Mouse (Mus musculus): ENCODE measurements around the gene Olfr901.
"Not testable (repeated sequence)": the region's sequence is repeated elsewhere in the genome, so short reads cannot be mapped to it uniquely, and the experiment has no call there.

Gene Olfr901

DNA sequence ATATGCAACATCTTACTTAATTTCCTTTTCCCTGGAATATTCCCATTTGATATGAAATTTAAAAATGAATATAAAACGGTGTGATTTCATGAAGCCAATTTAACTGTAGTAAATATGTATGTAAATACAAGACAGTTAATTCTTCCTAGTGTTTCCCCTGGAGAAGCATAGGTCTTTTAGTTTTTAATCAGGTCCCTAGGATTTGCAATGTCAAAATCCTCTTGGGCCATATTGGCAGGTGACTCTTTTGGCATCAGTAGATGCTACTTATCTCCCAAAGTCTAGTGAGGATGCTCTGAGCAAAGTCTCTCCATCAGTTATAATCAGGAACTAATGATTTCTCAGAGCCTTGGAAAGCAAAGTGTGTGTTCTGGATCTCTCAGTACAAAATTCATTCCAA is at the start of gene Olfr901:
Gene Olfr901 (plus strand): TSS at position 301 of the 400 bp plus-strand sequence.
- no peak for DNase-seq

DNA sequence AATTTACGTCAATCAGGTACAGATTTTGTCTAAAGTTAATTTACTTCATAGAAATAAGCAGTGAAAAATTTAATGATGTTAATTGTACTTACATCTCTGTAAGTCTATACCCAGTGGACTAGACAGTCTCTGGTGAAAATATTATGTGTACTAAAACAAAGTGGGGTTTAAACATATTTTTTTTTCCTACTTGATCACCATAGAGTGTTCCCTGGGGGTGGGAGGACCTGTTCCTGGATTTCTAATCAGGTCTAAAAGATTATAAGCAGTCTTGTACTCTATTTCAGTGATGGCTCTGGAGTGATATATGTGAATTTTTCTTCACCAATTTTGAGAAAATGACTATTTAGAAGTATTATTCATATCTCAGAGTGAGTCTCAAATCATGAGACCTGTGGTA is 27.9 kb upstream of the Olfr901 start, which contains the start of gene Olfr147:
Gene Olfr147 (plus strand): TSS at position 301 of the 400 bp plus-strand sequence.
- no peak for DNase-seq

DNA sequence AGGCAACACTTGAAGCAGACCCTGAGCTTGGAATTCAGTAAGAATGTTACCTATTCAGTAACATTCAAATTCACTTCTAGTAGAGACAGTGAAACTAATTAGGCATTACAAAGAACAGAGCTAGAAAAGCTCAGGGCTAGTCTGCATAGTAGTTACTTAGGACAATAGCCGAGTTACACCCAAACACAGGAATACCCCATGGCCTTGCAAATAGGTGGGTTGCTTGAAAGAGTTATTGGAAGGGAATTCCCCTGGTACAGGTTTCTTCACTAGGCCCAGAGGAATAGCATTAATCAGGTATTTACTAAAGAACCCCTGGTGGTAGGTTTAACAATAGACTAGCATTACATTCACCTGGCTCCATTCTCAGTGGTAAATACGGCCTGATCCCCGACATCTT is 21.8 kb upstream of the Olfr901 start:
- DNase-seq, result not testable (repeated sequence)

DNA sequence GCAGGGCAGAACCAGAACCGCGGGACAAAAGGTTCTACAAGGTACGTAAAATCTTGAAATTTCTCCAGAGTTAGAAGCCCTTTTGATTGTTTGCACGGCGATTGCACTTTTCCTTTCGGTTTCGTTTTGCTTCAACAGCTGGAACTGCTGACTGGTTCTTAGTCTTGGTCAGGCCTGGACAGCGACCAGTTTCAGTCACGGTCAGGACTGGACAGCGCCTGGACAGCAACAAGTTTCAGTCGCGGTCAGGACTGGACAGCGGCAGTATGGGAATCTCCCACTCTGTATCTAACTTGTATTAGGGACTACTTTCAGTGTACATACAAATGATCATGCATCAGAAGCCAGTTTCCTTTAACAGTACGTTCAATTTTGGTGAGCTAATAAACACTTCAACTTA is 15.8 kb upstream of the Olfr901 start:
- not testable (repeated sequence) for DNase-seq

DNA sequence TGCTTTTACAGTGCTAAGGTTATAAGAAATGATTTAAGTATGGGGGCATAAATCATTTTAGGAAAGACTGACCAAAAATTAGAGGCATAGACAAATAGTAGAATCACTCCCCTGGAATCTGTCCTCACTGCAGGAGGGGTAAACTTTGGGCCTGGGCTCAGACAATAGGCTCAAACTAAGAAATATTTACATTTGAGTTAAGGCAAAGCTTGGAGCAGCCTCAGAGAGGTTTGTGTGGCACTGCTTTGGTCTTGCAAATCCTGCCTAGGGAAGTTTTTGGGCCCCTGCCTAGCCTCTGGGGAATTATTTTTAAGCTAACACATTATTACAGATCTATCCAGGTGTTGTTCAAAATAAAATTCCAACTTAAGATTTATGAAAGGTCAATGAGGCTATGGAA is 5.5 kb upstream of the Olfr901 start:
- DNase-seq, result no peak

DNA sequence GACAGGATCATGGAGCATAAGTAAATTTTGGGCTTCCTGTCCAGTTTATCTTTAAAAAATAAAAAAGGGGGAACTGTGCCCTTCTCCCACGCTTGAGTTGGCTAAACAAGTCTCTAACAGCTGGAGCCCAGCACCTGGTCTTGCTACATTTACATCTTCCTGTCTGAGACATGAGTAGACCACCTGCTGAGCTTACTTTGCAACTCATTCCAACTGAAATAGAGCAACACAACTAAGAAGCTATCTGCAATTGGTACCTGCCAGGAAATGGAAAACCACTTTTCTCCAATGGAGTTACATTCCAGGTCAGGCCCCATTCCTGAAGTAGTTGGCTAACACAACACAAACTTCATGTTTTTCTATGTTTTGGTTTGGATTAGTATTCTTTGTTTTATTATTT is 2.2 kb upstream of the Olfr901 start:
- no peak for DNase-seq

DNA sequence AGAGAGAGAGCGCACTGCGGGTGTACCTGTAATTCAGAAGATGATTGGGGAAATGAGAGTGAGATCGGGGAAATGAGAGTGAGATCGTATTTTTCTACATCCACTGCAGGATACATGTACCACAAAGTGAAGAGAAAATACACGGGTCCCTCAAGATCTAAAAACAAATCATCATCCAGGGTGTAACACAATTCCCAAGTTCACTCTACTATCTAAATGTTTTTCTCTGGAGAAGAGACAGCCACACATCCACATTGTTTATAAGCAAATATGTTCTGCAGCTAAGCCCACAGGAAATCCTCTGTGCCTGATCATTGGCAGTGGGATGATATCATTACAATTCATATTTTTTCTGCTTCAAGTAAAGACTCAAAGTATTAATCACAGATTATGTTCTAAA is 18.1 kb downstream of the Olfr901 start, which contains the start of gene Olfr902:
Gene Olfr902 (plus strand): TSS at position 301 of the 400 bp plus-strand sequence.
- DNase-seq, result no peak

DNA sequence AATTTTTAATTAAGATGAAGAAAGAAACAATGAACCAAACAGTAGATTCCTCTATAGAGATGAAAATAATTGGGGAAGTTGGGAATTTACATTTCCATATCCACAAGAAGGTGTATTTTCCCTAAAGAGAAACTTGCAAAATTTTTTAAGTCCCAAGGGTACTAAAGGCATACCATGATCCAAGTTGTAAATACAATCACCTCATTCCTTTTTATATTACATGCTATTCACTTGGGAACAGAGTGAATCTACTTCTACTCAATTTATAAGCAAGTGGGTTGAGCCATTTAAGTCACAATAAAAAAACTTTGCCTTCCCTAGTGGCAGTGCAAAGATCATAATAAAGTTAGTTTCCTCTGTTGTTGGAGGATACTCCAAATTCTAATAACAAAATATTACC is 33.6 kb downstream of the Olfr901 start, which contains the start of gene Olfr904:
Gene Olfr904 (plus strand): TSS at position 301 of the 400 bp plus-strand sequence.
- DNase-seq, result no peak

DNA sequence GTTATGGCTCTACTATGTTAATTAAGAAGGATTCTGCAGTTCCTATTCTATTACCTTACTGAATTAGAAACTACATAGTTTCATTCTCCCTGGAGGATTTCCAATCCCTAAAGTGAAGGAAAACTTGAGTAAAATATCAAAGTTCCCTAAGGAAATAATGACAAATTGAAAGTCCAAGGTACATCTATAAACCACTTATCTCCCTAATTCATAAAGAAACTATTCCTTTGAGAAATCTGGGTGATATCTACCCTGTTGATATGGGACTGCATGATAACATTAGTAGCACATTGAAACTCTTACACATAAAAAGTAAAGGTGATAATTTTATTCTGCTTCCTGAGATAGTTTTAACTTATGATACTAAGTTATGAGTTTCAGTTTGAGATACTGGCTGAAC is 41.6 kb downstream of the Olfr901 start, which contains the start of gene Olfr905:
Gene Olfr905 (plus strand): TSS at position 301 of the 400 bp plus-strand sequence.
- DNase-seq, result no peak

All from kidney, postnatal 25 days (tissue).